In the genomic region with DNA sequence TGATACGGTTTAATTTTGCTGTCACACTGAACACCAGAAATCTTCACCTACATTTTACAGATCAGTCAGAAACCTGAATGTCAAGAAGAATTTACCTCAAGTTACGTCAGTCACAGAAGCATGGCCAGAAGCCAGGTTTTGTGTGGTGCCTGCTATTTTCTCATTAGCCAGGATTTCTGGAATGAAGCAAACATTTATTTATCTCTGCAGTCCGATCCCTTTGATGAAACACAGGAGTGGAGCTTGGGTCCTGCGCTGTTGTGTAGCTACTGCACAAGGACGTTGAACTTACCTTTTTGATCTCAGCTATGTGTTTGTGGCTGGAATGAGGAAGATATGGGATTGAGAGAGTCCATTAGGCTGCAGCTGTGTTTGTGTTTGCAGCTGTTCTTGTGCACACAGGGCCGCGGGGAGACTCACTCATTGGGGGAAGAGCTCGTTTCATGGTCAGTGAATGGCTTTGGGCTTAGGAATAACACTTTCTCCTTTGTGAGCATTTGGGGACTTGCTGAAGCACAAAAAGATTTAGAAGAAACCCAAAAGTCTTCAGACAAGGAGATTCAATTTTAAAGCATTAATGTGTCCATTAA, we compare ENCODE assay signal across 16 mouse cellular contexts.
A peak's percentile ranks its signal among the peaks of the same experiment; 100 is the strongest.
DNase-seq lines count a peak whose midpoint lies in the region; ATAC-seq lines count a peak whose summit lies in the region.
"Had no signal": no experiment of that assay in that cellular context is flagged by ENCODE, and none has a peak within 500 bp of the region (broad histone marks: within the 10 kb centered on the region; RNA-seq: fewer than 3 reads in every experiment).

No protein-coding gene starts in this region.

- no peak overlapping the region for H3K27ac ChIP-seq in midbrain, embryonic 11.5 days (ENCODE audit: low read depth, low read length)
- H3K27ac ChIP-seq in midbrain, embryonic 13.5 days = no peak overlapping the region
- H3K27ac ChIP-seq: intestine, embryonic 15.5 days; left cerebral cortex, adult 2 months; limb, embryonic 15.5 days; lung, embryonic 15.5 days; midbrain, embryonic 12.5 days; neural tube, embryonic 13.5 days had no signal

- 53% methylated on average over 8 of the region's 8 CpGs for WGBS in midbrain, embryonic 11.5 days
- WGBS in midbrain, embryonic 13.5 days = 55% methylated on average over 8 of the region's 8 CpGs

- H3K36me3 ChIP-seq in midbrain, embryonic 11.5 days (ENCODE audit: control insufficient read depth, insufficient read depth, low read length) = no peaks in the 10 kb centered on the region
- no peaks in the 10 kb centered on the region for H3K36me3 ChIP-seq in midbrain, embryonic 13.5 days
- H3K36me3 ChIP-seq: intestine, embryonic 15.5 days; limb, embryonic 15.5 days; lung, embryonic 15.5 days; midbrain, embryonic 12.5 days; neural tube, embryonic 13.5 days had no signal

- peak; percentile 74 for DNase-seq in midbrain, embryonic 11.5 days (ENCODE audit: low spot score, missing footprints)
- peak; percentile 48 for DNase-seq in embryo, embryonic 10 days (ENCODE audit: low spot score)
- peak; percentile 35 for DNase-seq in kidney, adult 9 months
- peak; percentile 47 for DNase-seq in retina, postnatal 1 day
- no peak for DNase-seq in adrenal gland, postnatal 14 days
- no peak for DNase-seq in spleen, adult 12 weeks (ENCODE audit: low spot score)
- DNase-seq in ovary, postnatal 36 days (ENCODE audit: low spot score) = no peak
- DNase-seq: cerebellum, adult 2 months; gastrocnemius, postnatal 14 days had no signal

- ATAC-seq in midbrain, embryonic 11.5 days (ENCODE audit: low FRiP score) = no peak
- ATAC-seq in midbrain, embryonic 13.5 days = no peak
- ATAC-seq: intestine, embryonic 15.5 days had no signal

- peaks cover 3% of the 10 kb centered on the region; the same call in 1 of the 2 replicates for H3K4me1 ChIP-seq in midbrain, embryonic 11.5 days (ENCODE audit: control insufficient read depth, insufficient read depth, low read length)
- peaks cover 6% of the 10 kb centered on the region; the same call in 1 of the 2 replicates for H3K4me1 ChIP-seq in midbrain, embryonic 13.5 days (replicated peaks)
- H3K4me1 ChIP-seq: intestine, embryonic 15.5 days; limb, embryonic 15.5 days; neural tube, embryonic 13.5 days had no signal

- no peak overlapping the region for H3K9ac ChIP-seq in midbrain, embryonic 11.5 days (ENCODE audit: low read length)
- no peak overlapping the region for H3K9ac ChIP-seq in midbrain, embryonic 13.5 days (replicated peaks)
- H3K9ac ChIP-seq: intestine, embryonic 15.5 days; limb, embryonic 15.5 days; lung, embryonic 15.5 days; midbrain, embryonic 12.5 days; neural tube, embryonic 13.5 days had no signal

- no peak overlapping the region for H3K4me3 ChIP-seq in midbrain, embryonic 11.5 days (ENCODE audit: low read depth, low read length)
- no peak overlapping the region for H3K4me3 ChIP-seq in midbrain, embryonic 13.5 days (replicated peaks)
- H3K4me3 ChIP-seq: intestine, embryonic 15.5 days; left cerebral cortex, adult 2 months; limb, embryonic 15.5 days; lung, embryonic 15.5 days; midbrain, embryonic 12.5 days; neural tube, embryonic 13.5 days had no signal

- no peaks in the 10 kb centered on the region for H3K9me3 ChIP-seq in midbrain, embryonic 11.5 days (ENCODE audit: control insufficient read depth, low read length)
- H3K9me3 ChIP-seq in midbrain, embryonic 13.5 days = no peaks in the 10 kb centered on the region
- H3K9me3 ChIP-seq: intestine, embryonic 15.5 days; limb, embryonic 15.5 days; lung, embryonic 15.5 days; midbrain, embryonic 12.5 days; neural tube, embryonic 13.5 days had no signal

- no peak overlapping the region for H3K4me2 ChIP-seq in midbrain, embryonic 11.5 days
- no peak overlapping the region for H3K4me2 ChIP-seq in midbrain, embryonic 13.5 days (replicated peaks)
- H3K4me2 ChIP-seq: intestine, embryonic 15.5 days; limb, embryonic 15.5 days; lung, embryonic 15.5 days; midbrain, embryonic 12.5 days; neural tube, embryonic 13.5 days had no signal

- no peaks in the 10 kb centered on the region for H3K27me3 ChIP-seq in midbrain, embryonic 11.5 days (ENCODE audit: control insufficient read depth, insufficient read depth, low read length)
- 0 out of 2 replicates have a peak, but pooled peaks cover 3% of the 10 kb centered on the region for H3K27me3 ChIP-seq in midbrain, embryonic 13.5 days
- H3K27me3 ChIP-seq: intestine, embryonic 15.5 days; limb, embryonic 15.5 days; lung, embryonic 15.5 days; midbrain, embryonic 12.5 days had no signal

Comparison
In these comparisons a context has a peak if more than half of its experiments do, and no peak if none do; other contexts are left out.
1. DNase-seq: peak in midbrain, embryonic 11.5 days (single experiment), embryo, embryonic 10 days (single experiment), kidney, adult 9 months (single experiment) and retina, postnatal 1 day (single experiment); none in adrenal gland, postnatal 14 days (single experiment), spleen, adult 12 weeks (single experiment) and ovary, postnatal 36 days (single experiment).